Mouse (Mus musculus) layer of hippocampus, adult 11-12 months (tissue): ENCODE data around the gene Olfr330.
A peak's percentile ranks its signal among the peaks of the same experiment; 100 is the strongest.
"Not testable (repeated sequence)": the region's sequence is repeated elsewhere in the genome, so short reads cannot be mapped to it uniquely, and the experiment has no call there.

ENCODE experiments used
- DNase-seq: peaks from one replicate; pipeline ENCODE4 v3.0.0; 2022; ENCODE audit warnings: low spot score

Gene Olfr330

GRCm38 (mm10) chr11:58534736-58535135, at the start of gene Olfr330:
Olfr330 (minus strand) TSS chr11:58534836.
- not testable (repeated sequence) for DNase-seq

- peak; percentile 24 for DNase-seq
These were observed 44.0 kb upstream of the Olfr330 start for GRCm38 (mm10) chr11:58578636-58579035.

GRCm38 (mm10) chr11:58577430-58577829, 42.8 kb upstream of the Olfr330 start, which contains the start of gene Olfr325:
Olfr325 (plus strand) TSS chr11:58577730.
- no peak for DNase-seq

- DNase-seq = no peak
These were observed 35.8 kb upstream of the Olfr330 start, which contains the start of gene Olfr224 for GRCm38 (mm10) chr11:58570405-58570804. Olfr224 (minus strand) TSS chr11:58570553.

- no peak for DNase-seq
These were observed 20.9 kb upstream of the Olfr330 start, which contains the start of gene Olfr328 for GRCm38 (mm10) chr11:58555536-58555935. Olfr328 (minus strand) TSS chr11:58555636.

- DNase-seq = no peak
These were observed 11.7 kb upstream of the Olfr330 start, which contains the start of gene Olfr329-ps for GRCm38 (mm10) chr11:58546322-58546721. Olfr329-ps (minus strand) TSS chr11:58546422.

- peak; percentile 18 for DNase-seq
These were observed 14.9 kb downstream of the Olfr330 start for GRCm38 (mm10) chr11:58519756-58520155.

GRCm38 (mm10) chr11:58518916-58519315, 15.7 kb downstream of the Olfr330 start:
- peak; percentile 72 for DNase-seq

- DNase-seq = not testable (repeated sequence)
These were observed 25.6 kb downstream of the Olfr330 start for GRCm38 (mm10) chr11:58509058-58509457.

- DNase-seq = not testable (repeated sequence)
These were observed 32.2 kb downstream of the Olfr330 start, which contains the start of gene Olfr331 for GRCm38 (mm10) chr11:58502472-58502871. Olfr331 (minus strand) TSS chr11:58502572.

- no peak for DNase-seq
These were observed 35.3 kb downstream of the Olfr330 start for GRCm38 (mm10) chr11:58499290-58499689.

- no peak for DNase-seq
These were observed 35.9 kb downstream of the Olfr330 start for GRCm38 (mm10) chr11:58498761-58499160.

- no peak for DNase-seq
These were observed 42.2 kb downstream of the Olfr330 start, which contains the start of gene Olfr332 for GRCm38 (mm10) chr11:58492455-58492854. Olfr332 (minus strand) TSS chr11:58492555.
